Mouse (Mus musculus) brown adipose tissue, adult 24 weeks (tissue): ENCODE results near the gene Kcnk7. TPM values are rescaled to one million over a fixed set of nuclear protein-coding genes. Genes with fewer than 3 reads are reported as not detected.

Source experiments
- H3K27ac ChIP-seq: fragments of 200-500 bp; replicated peaks from 2 replicates; pipeline ENCODE4 v1.5.1; 2012; ENCODE audit warnings: low read depth, mild to moderate bottlenecking, low read length
- H3K4me1 ChIP-seq: fragments of 200-500 bp; 2 replicates; pipeline ENCODE4 v1.6.1; 2012; ENCODE audit warnings: low read length, mixed read lengths; ENCODE audit not compliant: control insufficient read depth, insufficient read depth, insufficient read length
- H3K4me3 ChIP-seq: fragments of 200-500 bp; 2 replicates; pipeline ENCODE4 v1.5.1; 2012; ENCODE audit warnings: low read depth, mild to moderate bottlenecking, low read length, moderate library complexity; ENCODE audit not compliant: insufficient read depth
- polyA plus RNA-seq: library from polyadenylated mRNA; stranded (reverse); fragments of >200 nt; gene quantifications from 2 replicates; pipeline ENCODE4 v1.2.4, GENCODE M21; 2012; ENCODE audit not compliant: missing spikeins, insufficient read depth, insufficient read length

The Kcnk7 gene
- polyA plus RNA-seq, result not detected in 2 replicates

- no peak within 1 kb of the TSS for H3K4me3 ChIP-seq
- 0 out of 2 replicates have a peak within 1 kb of the TSS, but pooled peaks have one; percentile 39 for H3K27ac ChIP-seq
- H3K4me1 ChIP-seq, result peaks cover 7% of the 10 kb centered on the region
Observed at GRCm38 (mm10) chr19:5704163-5704800, at the start of gene Kcnk7. Gene Kcnk7, plus strand, starts transcription at chr19:5704367.

GRCm38 (mm10) chr19:5654720-5655298 is 49.4 kb upstream of the Kcnk7 start:
- H3K27ac ChIP-seq, result no peak overlapping the region
- H3K4me3 ChIP-seq, result no peak overlapping the region
- no peaks in the 10 kb centered on the region for H3K4me1 ChIP-seq

- H3K27ac ChIP-seq, result peak overlapping the region; percentile 72
- peak overlapping the region; percentile 64 for H3K4me3 ChIP-seq
- peaks cover 15% of the 10 kb centered on the region for H3K4me1 ChIP-seq
Observed at GRCm38 (mm10) chr19:5660942-5661751, 43.0 kb upstream of the Kcnk7 start.

GRCm38 (mm10) chr19:5662310-5662709 is 41.9 kb upstream of the Kcnk7 start:
- H3K27ac ChIP-seq, result peak overlapping the region; percentile 72
- H3K4me1 ChIP-seq, result peaks cover 15% of the 10 kb centered on the region
- H3K4me3 ChIP-seq, result peak overlapping the region; percentile 64

GRCm38 (mm10) chr19:5662981-5663913 is 40.9 kb upstream of the Kcnk7 start, which contains the start of gene Sipa1:
Gene Sipa1, minus strand, starts transcription at chr19:5663707.
- H3K4me1 ChIP-seq, result peaks cover 15% of the 10 kb centered on the region

GRCm38 (mm10) chr19:5664669-5665257 is 39.4 kb upstream of the Kcnk7 start:
- H3K27ac ChIP-seq, result no peak overlapping the region
- H3K4me1 ChIP-seq, result peaks cover 15% of the 10 kb centered on the region
- no peak overlapping the region for H3K4me3 ChIP-seq

More at GRCm38 (mm10) chr19:5662981-5663913, 40.9 kb upstream of the Kcnk7 start, which contains the start of gene Sipa1:
- peak within 1 kb of the TSS; percentile 64 for H3K4me3 ChIP-seq
- peak within 1 kb of the TSS; percentile 80 for H3K27ac ChIP-seq

- peaks cover 9% of the 10 kb centered on the region for H3K4me1 ChIP-seq
- H3K27ac ChIP-seq, result no peak overlapping the region
- H3K4me3 ChIP-seq, result no peak overlapping the region
Observed at GRCm38 (mm10) chr19:5665465-5665864, 38.7 kb upstream of the Kcnk7 start.

GRCm38 (mm10) chr19:5666386-5666785 is 37.8 kb upstream of the Kcnk7 start:
- H3K27ac ChIP-seq, result no peak overlapping the region
- H3K4me1 ChIP-seq, result peaks cover 7% of the 10 kb centered on the region; the same call in 1 of the 2 replicates
- no peak overlapping the region for H3K4me3 ChIP-seq

GRCm38 (mm10) chr19:5668372-5668771 is 35.8 kb upstream of the Kcnk7 start:
- Histone ChIP-seq H3K4me3 (no peak overlapping the region), H3K4me1 (no peaks in the 10 kb centered on the region)

GRCm38 (mm10) chr19:5680432-5680831 is 23.7 kb upstream of the Kcnk7 start:
- H3K27ac ChIP-seq, result no peak overlapping the region
- H3K4me3 ChIP-seq, result no peak overlapping the region
- H3K4me1 ChIP-seq, result no peaks in the 10 kb centered on the region

More at GRCm38 (mm10) chr19:5668372-5668771, 35.8 kb upstream of the Kcnk7 start:
- H3K27ac ChIP-seq, result no peak overlapping the region

- Histone ChIP-seq H3K27ac (no peak overlapping the region), H3K4me3 (no peak overlapping the region)
Observed at GRCm38 (mm10) chr19:5684236-5684635, 19.9 kb upstream of the Kcnk7 start.

GRCm38 (mm10) chr19:5684985-5685384 is 19.2 kb upstream of the Kcnk7 start:
- no peaks in the 10 kb centered on the region for H3K4me1 ChIP-seq
- no peak overlapping the region for H3K4me3 ChIP-seq
- H3K27ac ChIP-seq, result no peak overlapping the region

More at GRCm38 (mm10) chr19:5684236-5684635, 19.9 kb upstream of the Kcnk7 start:
- no peaks in the 10 kb centered on the region for H3K4me1 ChIP-seq

- H3K4me3 ChIP-seq, result no peak overlapping the region
- H3K4me1 ChIP-seq, result no peaks in the 10 kb centered on the region; the same call in 1 of the 2 replicates
- no peak overlapping the region for H3K27ac ChIP-seq
Observed at GRCm38 (mm10) chr19:5685431-5685830, 18.7 kb upstream of the Kcnk7 start.

GRCm38 (mm10) chr19:5685861-5686260 is 18.3 kb upstream of the Kcnk7 start:
- Histone ChIP-seq H3K27ac (no peak overlapping the region), H3K4me1 (no peaks in the 10 kb centered on the region; the same call in 1 of the 2 replicates), H3K4me3 (no peak overlapping the region)
